Mouse (Mus musculus): ENCODE data around the gene Hgfac.

Hgfac gene

DNA sequence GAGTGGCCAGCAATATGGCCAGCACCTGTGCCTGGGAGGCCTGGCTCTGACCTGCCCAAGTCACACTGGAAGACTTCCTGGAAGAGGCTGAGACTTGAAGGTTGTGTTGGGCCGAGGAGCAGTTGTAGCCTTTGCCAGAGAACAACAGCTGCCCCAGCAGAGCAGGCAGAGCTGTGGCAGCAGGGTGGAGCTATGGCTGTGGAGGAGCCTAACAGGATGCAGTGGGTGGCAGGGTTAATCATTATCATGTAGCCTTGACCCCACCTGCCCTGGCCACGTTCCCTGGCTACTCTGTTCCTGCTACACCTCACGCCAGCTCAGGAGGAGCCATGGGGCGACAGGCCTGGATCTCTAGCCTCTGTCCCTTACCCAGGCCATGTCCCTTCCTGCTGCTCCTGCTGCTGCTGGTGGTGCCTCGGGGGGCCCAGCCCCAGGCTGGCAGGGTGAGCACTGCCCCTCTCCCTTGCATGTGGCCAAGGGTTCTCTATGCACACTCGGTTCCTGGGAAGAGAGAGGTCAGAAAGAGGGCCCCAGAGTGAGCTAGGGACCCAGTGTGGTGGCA, at the start of gene Hgfac:
Hgfac (plus strand) TSS at position 242 of the 562 bp plus-strand sequence.
- DNase-seq (ENCODE audit: low spot score in 2 of 2): no peak

DNA sequence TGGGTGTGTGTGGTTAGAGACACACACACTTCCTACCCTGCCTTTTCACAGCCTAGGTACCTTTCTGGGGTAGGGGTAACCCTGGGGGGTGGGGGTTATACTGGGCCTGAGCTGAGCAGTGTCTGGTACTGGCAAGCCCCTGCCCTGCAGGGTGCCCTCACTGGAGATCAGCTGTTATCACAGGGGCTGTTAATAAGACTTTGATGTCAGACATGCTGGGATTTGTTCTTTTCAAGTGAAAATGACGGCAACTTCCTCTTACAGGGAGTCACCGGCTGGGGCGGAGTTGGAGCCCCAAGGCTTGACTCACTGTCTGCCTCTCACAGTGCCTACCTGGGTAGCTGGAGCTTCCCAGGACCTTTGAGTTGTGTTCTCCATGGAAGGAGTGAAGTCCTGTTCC, 42.6 kb upstream of the Hgfac start:
- DNase-seq (ENCODE audit: low spot score in 2 of 2): no peak

DNA sequence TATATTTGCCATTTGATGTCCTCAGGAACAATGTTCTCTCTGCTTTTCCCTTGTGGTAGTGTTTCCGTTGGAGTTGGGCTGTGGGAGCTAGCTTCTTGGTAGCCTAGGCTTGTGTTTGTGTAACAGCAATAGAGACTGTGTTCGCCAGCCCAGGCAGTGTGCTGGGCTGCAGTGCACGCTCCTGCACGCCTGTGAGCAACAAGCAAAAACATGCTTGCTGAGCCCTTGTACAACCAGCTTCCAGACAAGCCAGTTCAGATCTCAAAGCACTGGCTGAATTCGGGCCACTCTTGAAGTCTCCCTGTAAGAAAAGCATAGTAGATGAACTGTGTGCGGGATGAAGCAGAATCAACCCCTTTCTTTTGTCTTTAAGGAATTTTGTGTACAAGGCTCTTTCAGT, 42.0 kb upstream of the Hgfac start:
- DNase-seq (ENCODE audit: low spot score in 2 of 2): no peak

DNA sequence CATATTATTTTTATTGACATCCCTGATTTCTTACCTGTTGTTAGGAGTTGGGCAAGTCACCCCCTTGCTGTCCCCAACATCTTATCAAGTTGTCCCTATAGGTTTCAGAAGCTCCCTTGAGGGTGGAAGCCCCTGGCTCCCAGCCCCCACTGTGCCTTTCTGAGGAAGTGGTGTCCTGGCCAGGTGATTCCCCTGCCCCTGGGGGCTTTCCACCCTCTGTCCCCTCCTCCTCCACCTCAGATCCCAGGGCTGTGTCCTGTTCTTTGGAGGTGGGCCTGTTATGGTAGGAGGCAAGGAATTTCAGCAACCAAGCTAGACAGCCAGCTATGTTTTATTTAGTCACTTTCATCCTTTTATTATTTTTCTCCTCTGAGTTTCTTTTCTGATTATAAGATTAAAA, 41.0 kb upstream of the Hgfac start:
- DNase-seq (ENCODE audit: low spot score in 2 of 2): no peak

DNA sequence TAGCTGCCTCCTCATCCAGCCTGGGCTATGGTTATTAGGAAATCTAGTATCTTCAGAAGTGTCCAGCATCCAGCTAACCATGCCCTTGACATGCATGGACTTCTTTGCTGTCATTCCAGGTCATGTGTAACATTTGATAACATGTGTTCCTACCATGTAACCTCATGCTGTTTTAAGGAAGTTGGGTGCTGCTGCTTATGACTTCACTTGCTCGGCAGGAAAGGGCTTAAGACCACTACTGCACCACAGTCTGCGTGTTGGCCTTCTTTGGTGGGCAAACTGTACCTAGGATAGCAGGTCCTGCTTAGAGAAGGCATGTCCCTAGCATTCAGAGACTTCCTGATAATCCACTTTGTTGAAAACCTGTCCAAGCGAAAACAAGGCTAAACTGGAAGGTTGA, 40.2 kb upstream of the Hgfac start:
- DNase-seq (ENCODE audit: low spot score in 2 of 2): no peak

DNA sequence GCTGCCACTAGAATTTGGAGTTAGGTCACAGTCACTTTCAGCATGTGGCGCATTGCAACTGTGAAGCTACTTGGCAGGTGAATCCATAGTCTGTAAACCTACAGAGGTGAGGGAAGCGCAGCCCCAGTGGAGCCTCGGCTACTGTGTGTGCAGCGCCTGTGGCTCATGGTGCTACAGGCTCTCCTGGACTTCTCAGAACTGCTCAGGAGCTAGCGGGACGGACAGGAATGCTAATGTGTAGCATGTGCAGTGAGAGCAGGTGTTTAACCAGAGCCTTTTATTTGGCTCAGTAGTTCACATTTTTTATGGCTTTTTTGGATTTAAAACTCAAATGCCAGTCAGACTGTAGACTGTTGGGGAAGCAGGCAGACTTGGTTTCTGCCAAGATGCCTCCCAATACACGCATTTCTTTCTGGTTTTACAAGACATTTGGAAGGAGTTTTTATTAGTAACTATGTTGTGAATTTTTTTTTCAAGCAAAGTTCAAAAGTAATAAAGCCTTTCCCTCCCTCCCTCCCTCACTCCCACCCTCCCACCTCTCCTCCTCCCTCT, 37.6 kb upstream of the Hgfac start:
- DNase-seq (ENCODE audit: low spot score in 2 of 2): no peak

DNA sequence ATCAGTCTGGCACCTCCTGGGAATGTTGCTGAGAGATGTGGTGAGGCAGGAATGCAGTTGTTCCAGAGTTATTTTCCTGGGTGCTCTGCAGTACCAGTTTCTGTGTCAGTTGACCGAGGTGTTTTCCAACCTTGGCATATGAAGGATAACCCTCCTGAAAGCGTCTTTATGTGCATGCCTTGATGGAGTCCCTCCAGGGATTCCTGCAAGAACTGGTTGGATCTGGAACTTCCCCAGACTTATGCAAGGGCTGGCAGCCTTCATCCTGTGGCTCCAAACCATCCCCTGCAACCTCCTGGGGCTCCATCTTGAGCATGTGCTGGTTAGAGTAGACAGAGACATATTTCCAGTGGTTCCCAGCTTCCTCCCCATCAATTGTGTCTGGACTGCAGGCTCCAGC, 36.5 kb upstream of the Hgfac start:
- DNase-seq (ENCODE audit: low spot score in 2 of 2): no peak

DNA sequence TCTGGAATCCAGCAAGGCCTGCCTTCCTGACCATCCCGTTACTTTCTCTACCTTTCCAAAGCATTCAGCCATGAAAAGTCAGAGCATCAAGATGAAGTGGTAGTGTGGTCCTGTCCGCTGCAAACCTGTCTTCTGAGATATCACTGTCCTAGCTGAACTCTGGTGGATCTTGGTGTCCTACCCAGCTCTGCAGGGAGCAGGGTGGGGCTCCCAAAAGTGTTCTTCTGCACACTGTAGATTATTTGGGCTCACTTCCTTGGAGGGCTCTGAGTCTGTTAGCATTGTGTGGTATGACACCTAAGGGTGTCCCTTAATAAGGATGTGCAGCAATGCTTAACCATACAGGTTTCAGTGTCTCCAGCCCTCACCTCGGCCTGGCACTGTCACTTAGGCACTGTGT, 35.6 kb upstream of the Hgfac start:
- no peak for DNase-seq (ENCODE audit: low spot score in 2 of 2)

DNA sequence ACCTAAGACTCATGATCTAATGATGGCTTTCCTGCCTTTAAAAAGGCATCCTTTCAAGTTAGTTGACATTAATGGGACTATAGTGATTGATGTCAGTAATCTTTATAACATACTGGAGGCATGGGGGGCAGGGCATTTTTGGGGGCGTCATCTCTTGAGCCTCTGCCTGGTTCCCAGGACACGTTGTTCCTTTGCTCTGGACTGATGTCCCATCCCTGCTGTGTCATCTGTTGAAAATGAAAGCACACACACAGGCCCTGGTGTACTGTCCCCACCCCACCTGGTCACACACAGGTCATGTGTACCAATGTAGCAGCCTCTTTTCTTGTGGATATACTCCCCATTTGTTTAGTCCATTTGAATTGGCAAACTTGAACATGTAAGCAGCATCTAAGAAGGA, 34.7 kb upstream of the Hgfac start:
- DNase-seq (ENCODE audit: low spot score in 2 of 2): no peak

DNA sequence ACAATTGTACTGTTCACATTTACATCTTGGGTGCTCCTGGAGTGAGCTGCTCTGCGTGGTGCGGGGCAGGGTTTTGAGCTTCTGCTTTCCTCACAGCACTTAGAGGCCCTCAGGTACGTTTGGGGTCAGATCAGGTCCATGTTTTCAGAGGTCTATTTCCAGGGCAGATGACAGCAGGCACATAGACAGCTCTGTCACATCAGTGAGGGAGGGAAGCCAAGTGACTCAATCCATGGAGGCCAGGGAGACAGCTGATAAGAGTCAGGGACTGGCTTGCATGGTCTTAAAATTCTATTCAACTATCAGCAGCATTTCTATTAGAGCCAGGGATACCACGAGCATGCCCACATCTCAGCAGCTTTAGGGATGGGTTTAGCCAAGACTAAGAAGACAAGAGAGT, 32.1 kb upstream of the Hgfac start:
- DNase-seq (ENCODE audit: low spot score in 2 of 2): no peak

DNA sequence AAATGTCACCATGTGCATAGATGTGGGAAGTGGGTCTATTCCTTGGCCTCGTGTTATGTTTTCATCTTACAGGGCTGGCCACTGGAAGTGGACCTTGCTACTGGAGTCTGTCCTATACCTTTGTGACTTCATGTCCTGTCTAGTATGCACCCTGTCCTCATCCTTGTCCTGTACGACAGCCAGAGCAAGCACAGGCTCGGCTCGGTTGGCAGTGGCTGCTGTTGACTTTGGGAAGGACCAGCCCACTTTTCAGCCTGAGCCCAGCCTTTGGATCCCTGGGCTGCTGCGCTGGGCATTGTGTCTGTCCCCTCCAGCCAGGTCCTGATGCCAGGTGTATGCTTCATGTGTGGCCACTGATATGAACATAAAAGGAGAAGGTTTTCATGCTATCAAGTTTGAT, 30.7 kb upstream of the Hgfac start:
- no peak for DNase-seq (ENCODE audit: low spot score in 2 of 2)

DNA sequence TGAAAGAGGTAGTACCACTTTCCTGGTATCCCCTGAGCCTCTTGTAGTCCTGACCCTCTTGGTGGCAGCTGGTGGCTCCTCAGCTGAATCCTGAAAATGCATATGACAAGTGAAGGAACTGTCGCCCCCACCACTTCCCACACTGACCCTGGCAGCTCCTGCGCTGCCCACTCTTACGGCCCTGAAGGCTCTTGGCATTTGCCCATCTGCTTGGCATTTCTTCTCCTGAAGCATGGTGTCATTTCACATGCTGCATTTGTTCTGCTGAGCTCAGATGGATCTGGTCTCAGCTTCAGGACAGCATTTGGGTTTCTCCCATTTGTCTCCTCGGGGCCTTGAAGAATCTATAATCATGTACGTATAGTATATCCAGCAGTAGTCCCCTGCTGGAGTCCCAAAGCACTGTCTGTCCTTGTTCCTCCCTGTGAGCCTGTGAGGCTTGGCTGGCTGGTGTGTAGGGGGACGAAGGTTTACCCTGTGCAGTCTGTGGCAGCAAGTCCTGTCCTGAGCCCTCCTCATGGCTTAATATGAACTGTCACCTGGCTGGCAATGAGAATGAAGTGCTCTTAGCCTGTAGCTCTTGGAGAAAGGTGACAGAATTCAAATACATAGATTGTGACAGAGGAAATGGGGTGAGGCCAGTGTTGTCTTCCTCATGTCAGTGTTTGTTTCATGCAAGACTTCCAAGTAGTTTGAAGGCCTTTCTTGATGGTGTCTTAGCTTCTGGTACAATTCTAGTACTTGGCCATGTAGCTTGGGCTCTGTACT, 30.0 kb upstream of the Hgfac start:
- DNase-seq (ENCODE audit: low spot score in 2 of 2): no peak

DNA sequence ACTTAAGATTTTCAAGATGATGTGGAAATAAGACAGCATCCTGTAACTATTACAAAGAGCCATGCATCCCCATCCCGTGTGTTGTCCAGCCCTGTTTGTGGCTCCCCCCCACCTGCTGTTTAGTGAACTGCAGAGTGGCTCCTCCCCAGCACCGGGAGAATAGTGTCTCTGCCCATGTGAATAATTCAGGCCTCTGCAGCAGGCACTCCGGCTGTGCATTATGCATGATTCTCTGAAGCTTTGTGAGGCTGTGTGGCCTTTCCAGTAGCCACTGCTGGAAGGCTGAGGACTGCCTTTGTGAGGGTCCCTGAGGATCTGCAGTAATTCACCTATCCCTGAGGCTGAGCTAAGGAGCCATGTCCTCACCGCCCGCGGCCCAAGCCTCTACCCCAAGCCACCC, 27.3 kb upstream of the Hgfac start:
- DNase-seq (ENCODE audit: low spot score in 2 of 2): no peak

DNA sequence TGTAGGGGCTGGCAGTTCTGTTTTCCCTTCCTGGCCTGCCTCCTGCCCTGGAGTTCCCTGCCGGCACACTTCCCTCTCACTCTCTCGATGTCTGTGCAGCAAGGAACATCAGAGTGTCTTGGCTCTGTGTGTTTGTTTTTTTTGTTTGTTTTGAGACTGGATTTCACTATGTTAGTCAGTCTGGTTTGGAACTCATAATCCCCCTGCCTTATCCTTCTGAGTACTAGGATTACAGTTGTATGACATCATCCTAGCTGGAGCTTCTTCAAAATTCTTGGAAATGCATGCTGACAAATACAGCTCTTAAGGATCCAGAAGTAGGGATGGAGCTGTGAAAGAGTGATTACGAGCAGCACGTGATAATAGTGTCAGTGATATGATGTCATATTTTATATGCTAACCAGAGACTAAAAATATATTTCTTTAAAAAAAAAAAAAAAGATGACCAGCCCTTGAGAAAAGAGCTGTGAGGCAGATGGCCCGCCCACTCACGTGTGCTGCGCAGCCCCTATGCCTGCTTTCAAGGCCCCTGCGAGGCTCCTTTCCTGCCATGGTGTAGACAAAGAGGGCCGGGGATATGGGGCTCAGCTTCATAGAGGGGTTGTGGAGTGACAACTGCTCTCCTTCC, 21.5 kb upstream of the Hgfac start:
- peak; percentile 71 to 83 for DNase-seq (ENCODE audit: low spot score in 2 of 2)

DNA sequence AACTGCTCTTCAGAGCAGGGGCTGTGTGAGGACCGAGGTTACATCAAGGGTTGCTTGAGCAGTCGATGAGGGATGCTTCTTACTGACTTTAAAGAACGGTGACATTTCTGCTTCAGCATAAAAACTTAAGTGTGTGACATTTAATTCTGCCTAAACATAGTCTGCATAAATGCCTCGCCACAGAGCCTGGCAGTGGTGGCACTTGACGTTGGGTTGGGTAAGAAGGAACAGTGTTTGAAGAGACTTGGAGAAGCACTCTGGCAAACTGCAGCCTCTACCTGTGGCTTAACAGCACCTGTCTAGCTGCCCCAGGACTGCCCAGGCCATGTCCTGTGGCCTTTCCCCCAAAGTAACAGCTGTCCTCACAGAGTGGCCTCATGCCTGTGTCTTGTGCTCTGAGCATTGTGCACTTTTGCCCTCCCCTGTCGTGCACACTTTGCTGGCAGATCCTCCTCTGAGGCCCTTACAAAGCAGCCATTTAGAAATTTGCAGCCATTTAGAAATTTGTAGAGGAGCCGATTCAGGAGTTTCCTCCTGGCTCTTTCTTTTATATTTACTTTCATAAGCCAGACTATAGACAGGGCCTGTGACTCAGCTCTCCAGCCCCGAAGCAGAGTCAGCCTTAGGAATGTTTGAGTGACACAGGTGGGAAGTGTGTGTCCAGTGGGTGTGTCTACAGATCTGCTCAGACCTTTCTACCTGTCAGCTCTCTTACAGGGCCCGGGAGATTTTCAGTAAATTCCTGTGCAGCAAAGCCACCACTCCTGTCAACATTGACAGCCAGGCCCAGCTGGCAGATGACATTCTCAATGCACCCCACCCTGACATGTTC, 20.7 kb upstream of the Hgfac start:
- DNase-seq (ENCODE audit: low spot score in 2 of 2): no peak

DNA sequence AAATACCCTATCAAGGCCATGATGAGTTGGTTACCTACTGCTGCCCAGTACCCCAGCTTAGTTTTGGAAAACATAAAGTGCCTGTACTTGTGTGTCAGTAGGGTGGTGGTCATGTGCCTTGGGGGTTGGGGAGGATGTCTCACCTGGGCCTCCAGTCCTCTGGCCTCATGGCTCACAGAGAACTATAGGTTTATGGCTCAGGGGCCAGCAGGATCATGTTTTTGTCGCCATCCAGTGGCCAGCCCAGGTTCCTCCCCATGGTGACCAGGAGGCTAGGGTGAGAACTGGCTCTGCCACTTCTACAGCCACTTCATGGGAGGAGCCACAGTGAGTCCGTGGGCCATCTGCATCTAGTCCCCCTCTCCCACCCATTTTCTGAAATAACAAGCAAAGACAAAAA, 16.3 kb upstream of the Hgfac start:
- peak in 1 of 2 experiments; percentile 64 for DNase-seq (ENCODE audit: low spot score in 2 of 2)

DNA sequence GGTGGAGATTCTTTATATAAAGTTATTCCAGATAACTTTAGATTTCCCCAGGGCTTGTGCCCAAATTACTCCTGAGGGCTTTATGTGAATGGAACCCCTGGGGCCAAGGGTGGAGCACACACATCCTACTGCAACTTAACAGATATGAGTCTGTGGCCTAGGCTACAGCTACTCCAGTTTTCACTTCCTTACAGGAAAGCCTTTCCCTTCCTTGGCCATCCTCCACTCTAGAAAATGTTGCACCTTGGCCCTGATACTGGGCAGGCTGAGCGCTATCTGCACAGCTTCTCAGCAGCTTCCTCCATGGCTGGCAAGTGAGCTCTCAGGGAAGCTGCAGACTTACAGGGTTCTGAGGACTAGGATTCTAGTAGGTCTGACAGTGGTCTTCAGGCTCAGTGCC, 12.0 kb upstream of the Hgfac start:
- no peak for DNase-seq (ENCODE audit: low spot score in 2 of 2)

DNA sequence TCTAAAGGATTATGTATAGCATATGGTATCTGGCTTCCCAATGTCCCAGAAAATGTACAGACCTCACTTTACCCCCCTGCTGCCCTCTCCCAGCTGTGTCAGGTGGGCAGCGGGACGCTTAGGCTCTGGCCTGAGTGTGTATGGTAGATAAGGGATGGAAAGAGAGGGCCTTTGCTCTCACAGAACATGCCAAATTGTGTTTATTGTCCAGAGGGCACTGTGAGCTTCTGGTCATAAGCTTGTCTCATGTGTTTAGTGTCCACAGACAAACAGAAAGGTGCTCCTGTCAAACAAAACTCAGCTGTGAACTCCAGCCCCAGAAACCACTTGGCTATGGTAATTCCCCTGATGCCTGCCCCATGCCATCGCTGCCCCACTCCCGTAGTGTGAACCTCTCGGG, 11.6 kb upstream of the Hgfac start:
- DNase-seq (ENCODE audit: low spot score in 2 of 2): no peak

DNA sequence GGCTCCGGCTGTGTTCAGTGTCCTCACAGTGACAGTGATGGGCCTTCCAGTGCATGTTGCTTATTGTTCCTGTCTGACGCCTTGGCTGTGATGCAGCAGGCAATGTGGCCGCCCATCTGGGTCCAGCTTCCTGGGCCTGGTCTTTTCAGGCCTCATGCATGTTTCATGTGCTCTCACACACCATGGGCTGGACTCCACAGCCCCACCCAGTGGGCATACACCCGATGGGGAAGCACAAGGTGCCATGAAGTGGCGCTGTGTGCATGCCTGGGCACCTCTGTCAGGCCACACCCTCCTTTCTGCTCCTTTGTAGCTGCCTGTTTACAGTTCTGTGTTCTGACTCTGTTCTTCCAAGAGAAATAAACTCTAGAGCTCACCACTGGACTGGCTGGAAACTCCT, 8.2 kb upstream of the Hgfac start:
- no peak for DNase-seq (ENCODE audit: low spot score in 2 of 2)

DNA sequence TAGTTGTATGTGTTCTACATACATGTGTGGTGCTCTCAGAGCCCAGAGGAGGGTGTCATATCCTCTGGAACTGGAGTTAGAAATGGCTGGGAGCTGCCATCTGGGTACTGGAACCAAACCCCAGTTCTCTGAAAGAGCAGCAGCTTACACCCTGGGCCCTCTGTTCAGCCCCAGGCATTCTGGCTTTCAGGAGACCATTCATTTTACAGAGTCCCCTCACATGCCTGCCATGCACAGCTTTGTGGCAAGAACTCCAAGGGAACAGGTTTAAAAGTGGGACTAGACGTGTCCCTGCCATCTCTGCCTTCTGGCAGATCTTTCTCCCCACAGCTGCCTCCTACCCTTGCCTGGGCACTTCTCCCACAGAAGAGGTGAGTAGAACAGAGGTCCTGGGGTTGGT, 7.7 kb upstream of the Hgfac start:
- DNase-seq (ENCODE audit: low spot score in 2 of 2): no peak

DNA sequence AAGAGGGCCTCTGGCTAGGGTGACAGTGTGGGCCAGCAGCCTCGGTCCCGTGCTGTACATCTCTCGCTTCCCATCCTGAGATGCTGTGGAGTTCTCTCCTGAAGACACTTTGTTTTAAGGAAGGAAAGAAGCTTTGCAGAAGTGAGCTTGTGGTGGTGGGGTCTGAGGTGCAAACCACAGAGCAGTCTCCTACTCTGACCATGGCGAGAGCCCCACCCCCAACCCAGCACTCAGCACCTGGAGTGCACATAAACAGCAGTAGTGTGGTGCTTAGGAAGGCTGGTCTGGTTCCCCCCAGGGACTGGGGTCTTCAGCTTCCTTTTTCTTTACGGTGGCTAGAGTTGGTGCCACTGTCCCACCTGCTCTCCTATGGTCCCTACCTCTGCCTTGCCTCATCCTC, 6.2 kb upstream of the Hgfac start:
- no peak for DNase-seq (ENCODE audit: low spot score in 2 of 2)

DNA sequence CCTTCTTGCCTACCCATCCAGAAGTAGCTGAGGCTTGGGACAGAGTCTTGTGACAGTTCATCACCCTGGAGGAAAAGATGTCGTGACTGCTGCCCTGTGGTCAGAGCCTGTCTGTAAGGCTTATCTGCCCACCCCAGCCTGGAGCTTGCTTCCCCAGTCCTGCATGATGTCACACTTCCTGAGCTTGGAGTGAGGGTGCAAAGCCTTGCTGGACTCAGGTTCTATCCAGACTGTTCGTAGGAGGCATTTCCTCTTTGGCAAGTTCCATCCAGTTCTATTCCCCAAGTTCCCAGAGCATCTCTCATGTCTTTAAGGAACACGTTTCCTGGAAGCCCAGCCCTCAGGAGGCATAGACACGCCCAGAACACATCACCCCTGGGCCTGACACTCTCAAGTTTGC, 5.5 kb upstream of the Hgfac start:
- no peak for DNase-seq (ENCODE audit: low spot score in 2 of 2)
